Mouse (Mus musculus) skeletal muscle tissue, adult 2 months (tissue): ENCODE results near the gene Msi2.
A peak's percentile ranks its signal among the peaks of the same experiment; 100 is the strongest.

ENCODE experiments used
- DNase-seq: peaks from one replicate; pipeline ENCODE4 v3.0.0-alpha.2; 2012; ENCODE audit warnings: low read depth, low spot score

Gene Msi2

GRCm38 (mm10) chr11:88327016-88327415 is 391.3 kb downstream of the Msi2 start:
- DNase-seq, result peak; percentile 76

DNA sequence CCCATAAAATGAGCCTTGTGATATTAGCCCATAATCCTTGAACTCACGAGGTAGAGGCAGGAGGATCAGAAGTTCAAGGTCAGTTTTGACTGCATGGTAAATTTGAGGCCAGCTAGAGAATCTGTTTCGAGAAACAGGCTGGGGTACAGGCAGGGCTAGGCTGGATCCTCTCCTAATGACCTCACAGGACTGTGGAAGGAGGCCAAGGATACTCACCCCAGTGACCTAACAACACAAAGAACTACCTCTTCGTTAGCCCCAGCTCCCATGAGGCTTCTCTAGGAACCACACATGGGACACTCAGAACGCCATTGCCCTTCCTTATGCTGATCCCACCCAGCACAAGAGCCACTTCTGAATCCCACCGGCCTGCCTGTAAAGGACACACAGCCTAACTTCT is 399.5 kb downstream of the Msi2 start:
- no peak for DNase-seq

GRCm38 (mm10) chr11:88315393-88315792 is 402.9 kb downstream of the Msi2 start:
- DNase-seq, result no peak

- no peak for DNase-seq
Observed at GRCm38 (mm10) chr11:88314471-88314870, 403.8 kb downstream of the Msi2 start.

DNA sequence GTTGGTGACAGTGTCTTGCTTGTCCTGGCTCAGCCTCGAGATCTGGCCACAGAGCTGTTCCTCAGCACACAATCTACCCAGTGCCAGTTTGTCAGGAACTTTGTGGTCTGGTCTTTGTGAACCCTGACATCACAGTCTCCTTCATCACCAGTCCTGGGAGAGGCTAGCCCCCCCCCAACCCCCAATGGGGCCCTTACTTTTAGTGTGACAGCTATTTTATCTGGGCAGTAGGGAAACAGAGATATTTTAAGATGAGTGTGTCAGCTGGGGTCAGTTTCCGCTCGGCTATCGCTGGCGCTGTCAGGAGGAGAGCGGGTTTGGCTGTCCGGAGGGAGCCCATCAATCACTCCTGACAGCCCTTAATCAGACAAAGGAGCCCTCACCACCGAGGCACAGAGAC is 404.8 kb downstream of the Msi2 start:
- peak; percentile 72 for DNase-seq

- no peak for DNase-seq
Observed at GRCm38 (mm10) chr11:88311606-88312005, 406.7 kb downstream of the Msi2 start.

- peak; percentile 38 for DNase-seq
Observed at GRCm38 (mm10) chr11:88310773-88311172, 407.5 kb downstream of the Msi2 start.

DNA sequence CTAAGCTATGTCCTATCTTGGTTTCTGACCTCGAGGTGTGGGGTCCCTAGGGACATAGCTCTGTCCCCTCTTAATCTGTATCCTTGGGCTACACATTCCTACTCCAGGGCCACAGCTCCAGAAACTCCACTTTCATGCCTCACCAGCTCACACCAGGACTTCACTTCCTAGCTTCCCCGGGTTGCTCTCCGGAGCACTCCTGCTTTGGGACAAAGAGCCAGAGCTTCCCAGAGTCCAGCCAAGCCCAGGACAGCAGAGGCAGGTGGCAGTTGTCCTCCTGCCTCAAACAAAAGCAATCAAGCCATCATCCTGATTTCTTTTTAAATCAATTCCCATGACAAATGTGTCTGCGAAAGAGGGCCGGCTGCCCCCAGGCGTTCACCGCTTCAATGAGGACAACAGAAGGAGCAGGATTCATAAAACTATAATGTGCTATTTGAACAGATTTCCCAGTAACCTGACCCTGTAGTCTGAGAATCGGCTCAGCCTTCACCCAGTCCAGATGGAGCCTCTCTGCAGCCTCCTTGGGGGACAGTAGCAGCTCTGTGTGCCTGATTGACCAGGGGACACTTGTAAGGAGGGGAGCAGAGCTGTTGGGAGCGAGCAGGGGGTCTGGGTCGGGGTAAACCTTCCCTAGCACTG is 409.1 kb downstream of the Msi2 start:
- no peak for DNase-seq

GRCm38 (mm10) chr11:88307616-88308543 is 410.4 kb downstream of the Msi2 start:
- no peak for DNase-seq

DNA sequence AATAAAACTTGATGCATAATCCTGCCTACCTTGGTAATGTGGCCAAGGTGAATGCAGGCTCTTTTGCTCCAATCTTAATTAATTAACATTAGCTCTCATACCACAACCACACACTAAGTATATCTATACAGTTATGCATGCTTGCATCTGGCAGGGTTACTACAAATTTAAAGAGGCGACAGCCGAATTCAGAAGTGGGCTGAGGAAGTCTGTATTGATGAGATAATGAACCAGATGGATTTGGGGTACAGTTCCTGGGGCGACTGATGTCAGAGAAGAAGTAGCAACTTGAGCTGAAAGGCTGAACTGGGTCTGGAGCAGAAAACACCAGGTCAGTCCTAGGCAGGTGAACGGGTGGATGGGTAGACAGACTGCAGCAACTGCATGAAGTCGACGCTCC is 412.6 kb downstream of the Msi2 start:
- no peak for DNase-seq

DNA sequence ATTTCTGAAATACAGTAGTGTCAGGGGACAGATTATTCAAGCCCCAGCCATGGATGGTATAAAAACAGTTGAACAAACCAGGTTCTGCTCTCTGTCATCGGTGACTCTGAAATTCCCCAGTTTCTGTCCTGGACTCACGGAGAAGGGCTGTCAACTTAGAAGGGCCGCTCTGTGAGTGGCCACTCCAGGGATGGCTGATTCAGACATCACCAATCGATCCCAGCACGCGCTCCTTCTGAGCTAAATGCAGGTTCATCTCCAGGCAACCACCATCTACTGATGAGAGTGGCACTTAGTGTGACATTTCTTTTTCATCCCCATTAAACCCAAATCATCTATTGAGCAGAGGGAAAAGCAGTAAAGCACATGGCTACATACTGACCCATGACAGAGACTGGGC is 416.7 kb downstream of the Msi2 start:
- no peak for DNase-seq

- DNase-seq, result no peak
Observed at GRCm38 (mm10) chr11:88299345-88299744, 419.0 kb downstream of the Msi2 start.

- no peak for DNase-seq
Observed at GRCm38 (mm10) chr11:88297526-88297925, 420.8 kb downstream of the Msi2 start.

DNA sequence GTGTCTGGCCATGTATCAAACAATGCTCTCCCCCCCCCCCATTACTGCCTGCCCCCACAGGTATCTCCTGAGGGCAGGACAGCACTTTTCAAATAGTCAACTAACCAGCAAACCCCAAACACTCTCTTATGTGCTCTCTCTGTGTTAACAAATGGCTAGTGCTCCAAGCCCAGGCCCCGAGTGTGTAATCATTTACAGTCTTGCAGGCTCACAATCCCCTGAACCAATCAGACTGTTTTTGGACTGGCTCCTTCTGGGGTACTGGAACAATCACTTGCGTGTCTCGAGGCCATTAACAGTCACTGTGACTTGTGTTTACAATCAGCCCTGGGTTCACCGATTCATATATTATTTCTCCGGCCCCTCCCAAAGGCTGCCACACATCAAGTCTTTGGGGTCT is 423.0 kb downstream of the Msi2 start:
- DNase-seq, result no peak

GRCm38 (mm10) chr11:88294394-88294710 is 424.0 kb downstream of the Msi2 start:
- DNase-seq, result no peak

- DNase-seq, result no peak
Observed at GRCm38 (mm10) chr11:88293631-88294393, 424.5 kb downstream of the Msi2 start, which contains the start of gene Ccdc182. TSS of gene Ccdc182 (plus strand) at chr11:88294058.

DNA sequence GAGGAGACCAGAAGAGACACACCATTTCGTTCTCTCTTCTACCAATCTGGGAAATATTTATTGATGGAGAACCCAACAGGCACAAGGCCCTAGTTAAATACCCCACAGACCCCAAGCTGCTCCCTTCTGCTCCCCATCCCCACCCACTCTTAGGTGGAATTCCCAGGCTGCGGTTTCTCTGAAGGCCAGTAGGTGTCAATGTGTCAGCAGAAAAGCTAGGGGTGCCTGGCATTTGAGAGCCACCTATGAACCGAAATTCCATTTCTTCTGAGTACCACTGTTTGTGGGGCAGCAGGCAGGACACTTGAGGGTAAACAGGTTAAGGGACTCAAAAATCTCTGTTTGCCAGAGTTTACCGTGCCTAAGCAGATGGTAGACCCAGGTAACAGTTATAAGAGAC is 426.6 kb downstream of the Msi2 start:
- no peak for DNase-seq

GRCm38 (mm10) chr11:88291245-88291644 is 427.1 kb downstream of the Msi2 start:
- DNase-seq, result no peak
